In the genomic region with DNA sequence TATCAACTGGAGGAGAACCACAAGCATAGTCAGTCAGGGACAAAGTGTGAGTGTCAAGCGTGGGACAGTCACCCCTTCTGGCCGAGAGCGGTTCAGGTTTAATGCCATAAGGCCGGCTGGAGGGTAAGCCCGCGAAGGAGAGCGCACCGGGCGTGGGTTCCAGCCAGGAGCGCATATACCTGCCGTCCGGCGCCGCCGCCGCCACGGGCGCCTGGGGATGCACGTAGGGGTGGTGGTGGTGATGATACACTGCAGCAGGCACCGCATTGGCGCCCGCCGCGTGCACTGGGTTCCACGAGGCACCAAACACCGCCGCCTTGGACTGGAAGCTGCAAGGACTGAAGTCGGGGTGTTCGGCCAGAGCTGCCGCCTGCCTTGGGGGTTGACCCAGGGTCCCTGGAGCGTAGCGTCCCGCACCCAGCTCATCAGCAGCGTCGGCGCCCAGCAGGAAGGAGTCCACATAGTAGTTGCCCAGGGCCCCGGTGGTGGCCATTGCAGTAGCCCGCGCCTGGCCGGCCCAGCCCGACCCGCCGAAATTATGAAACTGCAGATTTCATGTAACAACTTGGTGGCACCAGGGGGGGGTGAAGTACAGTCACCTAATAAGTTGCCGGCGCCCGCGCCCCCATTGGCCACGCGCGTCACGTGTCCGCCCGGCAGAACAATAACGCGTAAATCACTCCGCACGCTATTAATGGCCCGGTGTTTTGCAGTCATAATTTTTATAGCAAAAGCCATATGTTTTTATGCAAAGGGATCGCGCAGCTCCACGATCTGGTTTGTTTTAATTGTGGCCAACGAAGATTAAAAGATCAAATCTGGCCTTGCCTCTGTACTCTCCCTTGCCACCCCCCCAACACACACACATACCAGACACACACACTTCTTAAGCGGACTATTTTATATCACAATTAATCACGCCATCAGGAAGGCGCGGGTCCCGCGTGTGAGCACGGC, we compare ENCODE assay signal across 8 mouse cellular contexts. TPM values are rescaled to one million over a fixed set of nuclear protein-coding genes. Genes with fewer than 3 reads are reported as not detected.
DNase-seq lines count a peak whose midpoint lies in the region.

No protein-coding gene starts in this region.

- H3K4me3 ChIP-seq in heart, embryonic 10.5 days = peak overlapping the region; percentile 31; the same call in 1 of the 2 replicates

- peaks cover 25% of the 10 kb centered on the region for H3K4me1 ChIP-seq in heart, embryonic 10.5 days

- WGBS in heart, embryonic 10.5 days = 2% methylated on average over 69 of the region's 69 CpGs

- H3K27me3 ChIP-seq in heart, embryonic 10.5 days (ENCODE audit: insufficient read depth, poor library complexity, severe bottlenecking) = peaks cover 100% of the 10 kb centered on the region

- H3K36me3 ChIP-seq in heart, embryonic 10.5 days = no peaks in the 10 kb centered on the region

- DNase-seq in heart, embryonic 10.5 days (ENCODE audit: low spot score) = no peak
- DNase-seq in heart, adult 9 months (ENCODE audit: low spot score in 2 of 2) = no peak
- peak; percentile 59 for DNase-seq in R1 (ENCODE audit: low read depth, low spot score)
- peak; percentile 90 to 91 for DNase-seq in kidney, adult 8-10 months
- DNase-seq in mesoderm, embryonic 11.5 days (ENCODE audit: low read depth, low spot score) = peak; percentile 90
- DNase-seq in frontal cortex, postnatal 25 days (ENCODE audit: low spot score in 2 of 2) = no peak
- no peak for DNase-seq in thymus, postnatal 14 days
- DNase-seq in cerebellum, adult 11-12 months = no peak

- no peaks in the 10 kb centered on the region for H3K9me3 ChIP-seq in heart, embryonic 10.5 days

- H3K27ac ChIP-seq in heart, embryonic 10.5 days = no peak overlapping the region

RNA-seq across cellular contexts. Expression of gene Hoxa7, which starts 4.2 kb away (rescaled TPM):
- polyA plus RNA-seq in heart, embryonic 10.5 days (2016; fragmentation: Nextera tagmentation; extraction: Ambion mirVana) = 0.11 and 2.5 TPM in 2 replicates

RNA-seq across cellular contexts. Expression of gene Hoxa9, which starts 5.0 kb away (rescaled TPM):
- 0.37 and 5.6 TPM in 2 replicates for polyA plus RNA-seq in heart, embryonic 10.5 days (2016; fragmentation: Nextera tagmentation; extraction: Ambion mirVana)

RNA-seq across cellular contexts. Expression of gene Gm28308, which starts 12.8 kb away (rescaled TPM):
- polyA plus RNA-seq in heart, embryonic 10.5 days (2016; fragmentation: Nextera tagmentation; extraction: Ambion mirVana) = not detected in 2 replicates

RNA-seq across cellular contexts. Expression of gene Hoxa3, which starts 12.8 kb away (rescaled TPM):
- polyA plus RNA-seq in heart, embryonic 10.5 days (2016; fragmentation: Nextera tagmentation; extraction: Ambion mirVana) = 0.57 and 3.7 TPM in 2 replicates

RNA-seq across cellular contexts. Expression of gene Hoxa10, which starts 14.8 kb away (rescaled TPM):
- polyA plus RNA-seq in heart, embryonic 10.5 days (2016; fragmentation: Nextera tagmentation; extraction: Ambion mirVana) = 0.30 and 3.6 TPM in 2 replicates

Comparison
In these comparisons a context has a peak if more than half of its experiments do, and no peak if none do; other contexts are left out.
1. DNase-seq: peak in R1 (single experiment), kidney, adult 8-10 months (2 of 2) and mesoderm, embryonic 11.5 days (single experiment); none in heart, embryonic 10.5 days (single experiment), heart, adult 9 months (0 of 2), frontal cortex, postnatal 25 days (0 of 2), thymus, postnatal 14 days (single experiment) and cerebellum, adult 11-12 months (single experiment).